Mouse (Mus musculus) left cerebral cortex, adult 2 months (tissue): ENCODE data around the gene Tmprss13. TPM values are rescaled to one million over a fixed set of nuclear protein-coding genes. Genes with fewer than 3 reads are reported as not detected.

ENCODE experiments used
- DNase-seq, 2 experiments: peaks; one replicate each; pipeline ENCODE4 v3.0.0; 2021 to 2022; ENCODE audit warnings: low spot score in 2 of 2, mixed read lengths in 1 of 2; ENCODE audit errors: extremely low spot score in 1 of 2
- H3K27ac ChIP-seq: fragments of 200-600 bp; 2 replicates; pipeline ENCODE4 v1.8.1; 2022
- H3K4me3 ChIP-seq: fragments of 200-600 bp; 2 replicates; pipeline ENCODE4 v1.8.1; 2022
- CTCF ChIP-seq: fragments of 200-600 bp; IDR thresholded peaks from 2 replicates; pipeline ENCODE4 v1.8.1; 2022; ENCODE audit warnings: antibody characterized with exemption, mild to moderate bottlenecking, moderate library complexity
- intact Hi-C: fragments of 180-260 bp; cut with DNase I; formaldehyde crosslinking; loops from one replicate; pipeline ENCODE4 v1.15.1; 2025
- total RNA-seq, 2 experiments: library from RNA; stranded (reverse); gene quantifications; 2 replicates each; pipeline ENCODE4 v1.2.3; 2021

Gene Tmprss13
- total RNA-seq, 2 experiments from 2014 or later: not detected

GRCm38 (mm10) chr9:45370616-45371336 is 51.9 kb downstream of the Tmprss13 start:
- peak overlapping the region; percentile 57 for H3K4me3 ChIP-seq
- intact Hi-C loops: no loop called here
- DNase-seq: no peak
- TF ChIP-seq CTCF: no peak
- H3K27ac ChIP-seq: peak overlapping the region; percentile 70

GRCm38 (mm10) chr9:45371337-45371707 is 52.4 kb downstream of the Tmprss13 start:
- H3K4me3 ChIP-seq: peak overlapping the region; percentile 57
- DNase-seq: no peak
- no peak for TF ChIP-seq CTCF
- intact Hi-C loops: no loop called here
- peak overlapping the region; percentile 70 for H3K27ac ChIP-seq

- no peak for DNase-seq
- H3K27ac ChIP-seq: no peak overlapping the region
- H3K4me3 ChIP-seq: no peak overlapping the region
- TF ChIP-seq CTCF: no peak
- intact Hi-C loops: no loop called here
These were observed 55.0 kb downstream of the Tmprss13 start for GRCm38 (mm10) chr9:45373896-45374295.

GRCm38 (mm10) chr9:45374988-45375502 is 56.1 kb downstream of the Tmprss13 start:
- intact Hi-C loops: no loop called here
- no peak overlapping the region for H3K27ac ChIP-seq
- no peak for TF ChIP-seq CTCF

GRCm38 (mm10) chr9:45376427-45376826 is 57.5 kb downstream of the Tmprss13 start:
- no peak for TF ChIP-seq CTCF
- DNase-seq: no peak
- no peak overlapping the region for H3K4me3 ChIP-seq
- H3K27ac ChIP-seq: no peak overlapping the region
- intact Hi-C loops: no loop called here

More at GRCm38 (mm10) chr9:45374988-45375502, 56.1 kb downstream of the Tmprss13 start:
- no peak overlapping the region for H3K4me3 ChIP-seq
- DNase-seq: no peak

GRCm38 (mm10) chr9:45376883-45377282 is 58.0 kb downstream of the Tmprss13 start:
- H3K4me3 ChIP-seq: no peak overlapping the region
- no peak for TF ChIP-seq CTCF

GRCm38 (mm10) chr9:45380411-45381251 is 61.7 kb downstream of the Tmprss13 start:
- Histone ChIP-seq H3K4me3 (no peak overlapping the region), H3K27ac (no peak overlapping the region)
- intact Hi-C loops: no loop called here
- no peak for TF ChIP-seq CTCF
- no peak for DNase-seq

More at GRCm38 (mm10) chr9:45376883-45377282, 58.0 kb downstream of the Tmprss13 start:
- no peak for DNase-seq
- no peak overlapping the region for H3K27ac ChIP-seq
- intact Hi-C loops: no loop called here

- intact Hi-C loops: no loop called here
- Histone ChIP-seq H3K4me3 (no peak overlapping the region), H3K27ac (peak overlapping the region; percentile 24; the same call in 1 of the 2 replicates)
- no peak for TF ChIP-seq CTCF
- no peak for DNase-seq
These were observed 63.4 kb downstream of the Tmprss13 start for GRCm38 (mm10) chr9:45382336-45382735.

- DNase-seq: no peak
- intact Hi-C loops: no loop called here
- Histone ChIP-seq H3K4me3 (no peak overlapping the region), H3K27ac (no peak overlapping the region; the same call in 1 of the 2 replicates)
- TF ChIP-seq CTCF: no peak
These were observed 63.9 kb downstream of the Tmprss13 start for GRCm38 (mm10) chr9:45382834-45383233.

GRCm38 (mm10) chr9:45383883-45384282 is 65.0 kb downstream of the Tmprss13 start:
- H3K4me3 ChIP-seq: no peak overlapping the region
- DNase-seq: no peak
- intact Hi-C loops: no loop called here
- no peak for TF ChIP-seq CTCF
- H3K27ac ChIP-seq: no peak overlapping the region

GRCm38 (mm10) chr9:45386698-45387097 is 67.8 kb downstream of the Tmprss13 start:
- DNase-seq: no peak
- Histone ChIP-seq H3K4me3 (no peak overlapping the region), H3K27ac (no peak overlapping the region)
- TF ChIP-seq CTCF: no peak; the same call in 1 of the 2 replicates
- intact Hi-C loops: no loop called here

- no peak overlapping the region for H3K4me3 ChIP-seq
- TF ChIP-seq CTCF: peak; percentile 99
- peak; percentile 83 to 92 for DNase-seq
- intact Hi-C loops: loop anchor here (1.0 to 2.0 kb wide), 3 partner anchors 43 to 168 kb away; no protein-coding TSS in a partner anchor
- no peak overlapping the region for H3K27ac ChIP-seq
These were observed 69.6 kb downstream of the Tmprss13 start for GRCm38 (mm10) chr9:45388385-45388994.
